Mouse (Mus musculus) lung, adult 18-20 months (tissue): Measurements from ENCODE around the gene Hist1h2ac.
"Not testable (repeated sequence)": the region's sequence is repeated elsewhere in the genome, so short reads cannot be mapped to it uniquely, and the experiment has no call there.

ENCODE experiments used
- DNase-seq, 2 experiments: peaks; one replicate each; pipeline ENCODE4 v3.0.0; 2022; ENCODE audit warnings: mixed read lengths in 2 of 2

Hist1h2ac gene

GRCm38 (mm10) chr13:23699767-23700166 lies 16.0 kb upstream of the Hist1h2ac start:
- DNase-seq = no peak

DNA sequence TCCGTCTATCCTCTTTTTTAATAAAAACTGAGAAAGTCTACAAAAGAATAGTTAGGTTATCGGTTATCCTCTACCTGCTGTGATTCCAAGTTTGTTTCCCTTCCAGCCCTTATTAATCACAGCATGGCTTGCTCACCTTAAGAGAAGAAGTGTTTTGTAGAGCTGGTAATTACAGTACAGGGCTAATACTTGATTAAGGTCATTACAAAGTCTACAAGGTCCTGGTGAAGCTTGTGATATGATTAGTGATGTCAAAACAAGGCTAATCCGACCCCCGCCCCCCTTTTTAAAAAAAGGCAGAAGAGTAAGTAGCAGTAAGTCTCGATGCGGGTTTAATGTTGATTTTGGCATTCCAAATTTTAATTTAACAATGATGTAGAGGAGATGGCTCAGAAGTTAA lies 15.2 kb upstream of the Hist1h2ac start:
- DNase-seq = no peak

- peak; percentile 99 for DNase-seq
Measured at GRCm38 (mm10) chr13:23698300-23698693, 14.5 kb upstream of the Hist1h2ac start, which contains the start of gene Hist1h4c. Hist1h4c (minus strand) TSS chr13:23698454.

DNA sequence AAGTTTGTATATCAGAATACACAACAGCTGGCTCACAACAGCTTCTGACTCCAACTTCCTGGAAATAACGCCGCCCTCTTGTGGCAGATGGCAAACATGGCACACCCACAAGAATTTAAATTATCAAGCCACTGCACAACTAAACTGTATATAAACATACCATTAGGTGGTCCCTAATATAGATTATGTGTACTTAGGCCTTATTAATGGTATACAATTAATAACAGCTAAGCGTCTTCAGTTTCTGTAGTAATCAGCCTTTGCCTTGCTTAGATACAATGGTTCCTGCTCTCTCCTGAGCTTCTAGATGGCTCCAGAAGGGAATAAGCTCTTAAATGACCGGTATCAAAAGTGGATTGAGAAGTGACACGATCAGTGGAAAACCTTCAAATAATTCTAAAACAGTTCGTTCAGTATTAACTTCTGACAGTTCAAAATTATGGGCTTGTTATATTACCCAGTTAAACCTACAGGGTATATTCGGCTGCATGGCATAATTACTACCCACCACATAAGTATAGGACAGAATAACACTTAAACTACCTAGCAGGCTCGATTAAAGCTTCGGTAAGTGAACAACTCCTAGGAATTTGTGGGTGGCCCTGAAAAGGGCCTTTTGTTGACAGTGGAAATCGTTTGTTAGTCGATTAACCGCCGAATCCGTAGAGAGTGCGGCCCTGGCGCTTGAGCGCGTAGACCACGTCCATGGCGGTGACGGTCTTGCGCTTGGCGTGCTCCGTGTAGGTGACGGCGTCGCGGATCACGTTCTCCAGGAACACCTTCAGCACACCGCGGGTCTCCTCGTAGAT lies 13.9 kb upstream of the Hist1h2ac start:
- peak; percentile 59 to 63 for DNase-seq

GRCm38 (mm10) chr13:23696061-23696474 lies 12.3 kb upstream of the Hist1h2ac start:
- no peak for DNase-seq

DNA sequence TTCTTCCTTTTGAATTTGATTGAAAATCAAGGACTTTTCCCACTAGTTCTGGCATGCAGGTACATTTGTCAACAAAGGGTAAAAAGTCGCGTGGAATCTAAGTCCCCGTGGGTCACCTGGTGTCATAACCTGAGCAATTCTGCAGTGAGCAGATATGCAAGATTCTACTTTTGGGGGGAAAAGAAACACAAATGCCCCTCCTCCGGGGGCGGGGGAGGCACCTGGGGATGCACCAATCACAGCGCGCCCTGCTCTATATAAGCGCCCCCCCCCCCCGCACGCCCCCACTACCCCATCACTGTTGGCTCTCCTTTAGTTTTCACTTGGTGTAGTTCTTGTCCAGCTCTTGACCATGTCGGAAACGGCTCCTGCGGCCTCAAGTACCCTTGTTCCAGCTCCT lies 11.8 kb upstream of the Hist1h2ac start, which contains the start of gene Hist1h1t:
Hist1h1t (plus strand) TSS at position 301 of the 400 bp plus-strand sequence.
- no peak for DNase-seq

DNA sequence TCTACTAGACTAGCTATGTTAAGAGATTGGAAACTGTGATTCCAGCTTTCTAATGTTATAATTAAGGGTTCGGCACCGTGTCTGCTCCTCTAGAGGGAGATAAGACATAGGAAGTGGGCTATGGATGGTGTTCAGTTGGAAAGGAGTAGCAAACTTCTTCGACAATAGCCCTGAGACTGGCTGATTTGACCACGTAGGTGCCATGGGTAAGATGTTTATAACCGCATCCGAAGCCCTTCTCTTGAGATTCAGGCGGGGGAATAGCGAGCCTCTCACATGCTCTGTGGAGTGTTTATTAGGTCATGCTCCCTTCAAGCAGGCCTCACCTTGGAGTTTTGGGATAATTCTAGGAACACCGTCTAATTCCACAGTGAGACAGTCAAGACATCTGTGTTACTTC lies 11.2 kb upstream of the Hist1h2ac start:
- no peak for DNase-seq

DNA sequence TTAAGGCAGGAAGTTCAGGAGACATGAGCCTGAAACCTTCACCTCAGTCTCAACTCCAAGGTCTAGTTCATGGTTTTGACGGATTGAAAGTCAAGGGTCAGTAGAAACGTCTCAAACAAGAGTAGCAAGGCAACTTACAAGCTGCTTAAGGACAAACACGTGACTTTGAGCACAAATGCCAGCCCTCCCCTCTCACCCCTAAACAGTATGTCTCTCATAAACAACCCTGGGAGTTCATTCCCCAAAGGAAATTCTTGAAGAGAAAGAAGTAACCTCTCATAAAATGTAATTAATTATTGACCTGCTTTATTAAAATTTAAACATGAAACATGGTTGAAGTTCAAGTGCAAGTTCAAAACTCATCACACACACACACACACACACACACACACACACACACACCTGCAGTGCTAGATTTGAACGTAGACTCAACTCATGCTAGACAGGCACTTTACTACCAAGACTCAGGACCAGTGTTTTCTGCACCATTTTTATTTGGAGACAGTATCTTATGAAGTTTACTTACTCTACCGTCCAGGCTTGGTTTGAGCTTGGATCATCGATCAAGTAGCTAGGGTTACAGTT lies 10.2 kb upstream of the Hist1h2ac start:
- DNase-seq = no peak

DNA sequence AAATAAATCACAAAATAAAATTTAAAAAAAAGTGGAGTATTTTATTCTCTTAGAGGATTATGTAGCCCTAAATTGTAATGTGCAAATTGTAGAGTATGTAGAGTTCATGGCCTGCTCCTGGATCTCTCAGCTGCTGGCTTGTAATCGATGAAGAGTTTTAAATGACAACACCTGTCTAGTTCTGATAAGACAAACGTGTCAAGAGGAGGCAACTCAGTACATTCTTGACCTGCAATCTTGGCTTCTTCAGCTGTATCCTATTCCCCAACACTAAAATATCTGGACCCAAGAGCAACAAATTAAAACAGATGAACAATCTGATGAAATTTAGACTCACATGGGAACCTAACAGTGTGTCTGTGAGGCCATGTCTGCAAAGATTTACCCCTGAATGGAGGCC lies 5.7 kb upstream of the Hist1h2ac start:
- DNase-seq = no peak

GRCm38 (mm10) chr13:23688956-23689355 lies 5.2 kb upstream of the Hist1h2ac start:
- DNase-seq = no peak

GRCm38 (mm10) chr13:23687907-23688306 lies 4.2 kb upstream of the Hist1h2ac start:
- no peak for DNase-seq

- DNase-seq = no peak
Measured at GRCm38 (mm10) chr13:23687181-23687580, 3.4 kb upstream of the Hist1h2ac start.

DNA sequence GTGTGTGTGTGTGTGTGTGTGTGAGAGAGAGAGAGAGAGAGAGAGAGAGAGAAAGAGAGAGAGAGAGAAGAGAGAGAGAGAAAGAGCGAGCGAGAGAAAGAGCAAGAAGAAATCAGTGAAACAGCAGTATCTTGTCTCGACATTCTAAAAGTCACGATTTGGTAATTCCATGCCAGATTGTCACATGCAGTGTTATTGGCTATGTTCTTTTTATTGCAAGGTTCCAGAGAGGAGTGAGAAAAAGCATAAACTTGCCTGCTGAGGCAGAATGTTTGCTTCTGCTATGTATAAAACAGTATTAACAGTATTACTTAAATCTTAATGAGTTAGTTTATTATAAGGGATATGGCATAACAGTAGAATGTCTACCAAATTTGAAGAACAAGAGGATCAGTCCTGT lies 2.2 kb upstream of the Hist1h2ac start:
- no peak for DNase-seq

DNA sequence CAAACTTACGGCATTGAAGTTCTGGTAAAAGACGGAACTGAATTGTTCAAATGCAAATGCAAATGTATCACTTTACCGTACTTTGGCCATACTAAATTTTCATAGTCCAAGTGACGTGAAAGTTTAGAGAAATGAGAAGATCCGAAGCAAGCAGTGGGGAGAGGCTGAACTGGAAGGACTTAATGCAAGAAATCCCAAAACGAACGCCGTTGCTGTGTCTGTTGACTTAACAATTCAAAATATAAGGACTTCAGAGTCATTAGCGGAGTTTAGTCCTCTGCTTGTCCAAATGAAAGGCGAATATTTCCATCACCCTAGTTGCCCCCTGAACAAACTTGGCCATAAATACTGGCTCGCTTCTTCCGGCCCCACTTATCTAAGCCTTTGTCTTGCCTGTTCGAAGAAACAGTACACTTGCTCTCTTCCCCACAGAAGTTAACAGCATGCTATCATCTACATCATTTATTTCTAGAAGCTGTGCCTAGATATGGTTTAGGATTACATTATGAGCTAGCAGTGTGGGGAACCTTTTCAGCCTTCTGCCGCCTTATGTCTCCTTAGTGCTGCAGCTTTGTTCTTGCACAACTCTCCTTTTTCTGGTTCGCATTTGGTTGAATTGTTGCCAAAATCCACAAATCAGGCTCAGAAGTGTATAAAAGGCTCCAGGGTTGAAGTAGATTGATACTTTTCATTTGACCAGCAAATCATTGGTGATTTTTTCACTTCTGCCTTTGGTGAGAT lies 1.5 kb upstream of the Hist1h2ac start:
- peak in 1 of 2 experiments; percentile 50 for DNase-seq

GRCm38 (mm10) chr13:23684295-23684945 lies 672 bp upstream of the Hist1h2ac start:
- peak; percentile 31 to 69 for DNase-seq

- not testable (repeated sequence) for DNase-seq
Measured at GRCm38 (mm10) chr13:23682947-23683754, 597 bp downstream of the Hist1h2ac start.

DNA sequence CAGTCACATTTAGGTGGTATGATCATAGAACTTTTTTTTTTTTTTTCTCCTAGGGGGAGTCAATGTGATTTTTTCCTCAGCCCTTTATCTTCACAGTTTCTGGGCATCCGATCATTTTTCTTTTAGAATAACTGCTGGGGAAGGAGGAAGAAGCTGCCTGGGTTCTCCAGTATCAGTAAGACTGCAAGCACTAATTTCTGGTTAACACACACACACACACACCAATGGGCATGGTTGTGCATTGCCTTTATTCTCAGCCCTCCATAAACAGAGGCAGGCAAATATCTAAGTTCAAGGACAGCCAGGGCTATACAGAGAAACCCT lies 1.2 kb downstream of the Hist1h2ac start:
- DNase-seq = no peak

- DNase-seq = no peak
Measured at GRCm38 (mm10) chr13:23681990-23682582, 1.7 kb downstream of the Hist1h2ac start.

DNA sequence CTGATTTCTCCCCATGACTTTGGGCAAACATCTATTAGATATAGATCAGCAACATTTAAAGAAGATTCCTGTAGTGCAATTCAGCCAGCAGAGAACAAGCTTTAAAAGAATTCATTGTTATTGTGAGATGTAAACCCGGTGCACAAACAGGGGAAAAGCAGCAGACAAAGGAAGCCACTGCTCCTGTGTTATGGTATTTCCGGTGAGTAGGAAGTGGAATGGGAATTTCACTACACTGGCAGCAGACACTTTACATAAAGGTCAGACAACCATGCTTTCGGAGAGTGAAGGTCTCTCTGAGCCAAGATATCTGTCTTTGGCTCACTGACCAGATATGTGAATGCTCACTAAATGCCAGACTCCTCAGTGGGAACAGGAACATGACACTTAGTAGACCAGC lies 21.2 kb downstream of the Hist1h2ac start:
- DNase-seq = no peak

DNA sequence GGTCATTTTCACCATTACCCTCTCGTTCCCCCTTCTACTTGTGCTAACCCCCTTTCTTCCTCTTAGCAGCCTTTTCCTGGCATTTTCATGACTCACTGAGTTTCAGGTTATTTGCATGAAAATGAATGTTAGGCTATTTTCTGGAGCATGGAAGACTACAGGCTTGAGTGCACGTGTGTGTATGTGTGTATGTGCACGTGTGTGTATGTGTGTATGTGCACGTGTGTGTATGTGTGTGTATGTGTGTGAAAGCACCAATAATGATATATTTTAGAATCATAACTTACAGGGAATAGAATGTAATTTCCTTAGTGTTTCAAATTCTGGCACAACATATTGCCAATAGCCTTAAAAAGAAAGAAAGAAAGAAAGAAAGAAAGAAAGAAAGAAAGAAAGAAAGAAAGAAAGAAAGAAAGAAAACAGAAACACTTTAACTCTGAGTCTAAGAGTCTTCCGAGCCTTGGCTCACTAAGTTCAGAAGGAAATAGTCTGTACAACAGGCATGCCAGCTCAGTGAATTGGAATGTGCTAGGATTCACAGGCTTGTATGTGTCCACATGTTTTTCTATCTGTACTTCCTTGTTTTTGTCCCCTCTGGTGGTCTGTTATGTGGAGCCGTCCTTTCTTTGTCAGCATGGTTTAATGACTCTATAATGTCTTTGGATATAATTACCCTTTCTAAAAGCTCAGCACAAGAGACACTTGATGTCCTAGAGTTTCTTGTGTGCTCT lies 23.9 kb downstream of the Hist1h2ac start:
- no peak for DNase-seq
